Mouse (Mus musculus) brain, adult 10 weeks (tissue): Measurements from ENCODE around the gene Xpnpep3. TPM values are rescaled to one million over a fixed set of nuclear protein-coding genes. Genes with fewer than 3 reads are reported as not detected.

ENCODE experiments used
- polyA plus RNA-seq: library from polyadenylated mRNA; stranded (reverse); fragments of 350-450 nt; fragmentation: Illumina TruSeq; extraction: RNeasy Lipid Tissue Mini Kit (QIAGEN cat#74804); gene quantifications from one replicate; pipeline ENCODE4 v1.2.3, GENCODE M21; 2015; ENCODE audit warnings: low read depth, low replicate concordance

The Xpnpep3 gene
- 8.4 TPM for polyA plus RNA-seq

DNA sequence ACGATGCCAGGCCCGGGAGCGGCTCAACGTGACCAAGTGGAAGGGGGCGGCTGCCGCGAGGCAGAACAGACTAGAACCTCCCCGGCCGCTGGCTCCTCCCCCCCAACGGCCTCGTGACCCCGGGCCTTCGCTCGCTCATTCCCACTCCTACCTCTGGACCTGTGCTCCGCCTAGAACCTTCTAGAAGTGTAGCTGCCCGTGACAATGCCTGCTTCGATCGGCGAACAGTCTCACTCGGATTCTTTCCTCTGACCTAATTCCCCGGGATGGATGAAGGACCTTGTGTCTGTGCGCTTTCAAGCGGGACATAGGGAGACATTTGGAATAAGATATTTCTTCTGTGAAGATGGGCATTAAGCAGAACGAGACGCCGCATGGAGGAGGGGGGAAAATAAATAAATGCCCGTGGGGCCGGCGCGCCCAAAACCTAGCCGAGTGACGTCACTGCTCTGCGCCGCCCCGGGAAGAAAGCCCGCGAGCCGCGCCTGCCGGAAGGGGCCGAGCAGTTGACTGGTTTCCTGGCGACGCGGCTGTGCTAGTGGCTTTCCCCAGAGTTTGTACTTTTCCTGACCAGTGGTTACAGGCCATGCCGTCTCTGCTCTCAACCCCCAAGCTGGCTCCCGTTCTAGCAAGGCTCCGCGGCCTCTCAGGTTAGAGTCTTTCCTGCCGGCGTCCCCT, at the start of gene Xpnpep3, which contains the start of gene St13:
Gene Xpnpep3, plus strand, starts transcription at position 501 of the 678 bp plus-strand sequence.
Gene St13, minus strand, starts transcription at position 440 of the 678 bp plus-strand sequence.

DNA sequence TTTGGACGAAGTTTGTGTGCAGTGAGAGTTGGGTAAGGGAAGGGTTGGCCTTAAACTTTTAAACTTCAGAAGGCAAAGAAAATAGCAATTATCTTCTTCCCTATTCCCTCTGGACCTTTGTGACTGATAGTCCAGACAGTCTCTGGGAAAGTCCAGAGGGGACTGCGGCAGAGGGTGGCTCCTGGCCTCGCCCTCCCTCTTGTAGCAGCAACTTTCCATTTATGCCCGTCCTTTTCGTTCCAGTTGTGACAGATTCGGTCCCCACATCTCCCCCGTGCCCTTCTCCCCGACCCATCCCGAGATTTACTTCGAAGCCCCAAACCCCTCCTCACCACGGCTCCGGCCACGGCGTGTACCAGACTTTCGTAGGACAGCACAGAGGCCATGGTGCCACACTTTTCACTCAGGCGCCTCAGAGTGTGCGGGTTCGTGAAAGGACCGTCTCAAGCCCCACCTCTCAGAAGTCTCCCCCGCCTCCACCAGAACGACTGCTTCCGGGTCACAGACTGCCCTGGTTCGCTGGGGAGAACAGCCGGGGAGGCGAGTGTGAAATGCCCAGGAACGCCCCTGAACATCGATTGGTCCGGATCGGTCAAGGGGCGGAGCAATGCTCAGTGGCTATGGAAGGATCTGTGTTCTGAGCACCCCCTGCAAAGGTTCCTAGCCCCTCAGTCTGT, 39.5 kb upstream of the Xpnpep3 start, which contains the start of gene Slc25a17:
Gene Slc25a17, minus strand, starts transcription at position 468 of the 677 bp plus-strand sequence.

DNA sequence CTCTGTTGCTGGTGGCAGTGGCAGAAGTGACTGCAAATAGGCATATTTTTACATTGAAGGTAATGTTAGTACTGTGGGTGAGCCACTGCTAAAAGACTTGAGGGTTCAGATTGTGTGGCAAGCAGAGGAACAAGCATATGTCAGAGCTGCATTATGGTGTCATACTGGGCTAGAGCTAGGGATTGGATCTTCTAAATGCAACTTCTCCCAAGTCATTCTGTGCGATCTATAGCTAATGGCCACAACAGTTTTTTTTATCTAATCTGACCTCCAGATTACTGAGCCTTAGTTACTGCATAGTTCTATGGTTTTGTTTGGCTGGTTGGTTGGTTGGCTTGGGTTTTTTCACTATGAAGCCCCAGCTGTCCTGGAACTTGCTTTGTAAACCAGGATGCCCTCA, 8.3 kb downstream of the Xpnpep3 start, which contains the start of gene Dnajb7:
Gene Dnajb7, minus strand, starts transcription at position 101 of the 400 bp plus-strand sequence.

DNA sequence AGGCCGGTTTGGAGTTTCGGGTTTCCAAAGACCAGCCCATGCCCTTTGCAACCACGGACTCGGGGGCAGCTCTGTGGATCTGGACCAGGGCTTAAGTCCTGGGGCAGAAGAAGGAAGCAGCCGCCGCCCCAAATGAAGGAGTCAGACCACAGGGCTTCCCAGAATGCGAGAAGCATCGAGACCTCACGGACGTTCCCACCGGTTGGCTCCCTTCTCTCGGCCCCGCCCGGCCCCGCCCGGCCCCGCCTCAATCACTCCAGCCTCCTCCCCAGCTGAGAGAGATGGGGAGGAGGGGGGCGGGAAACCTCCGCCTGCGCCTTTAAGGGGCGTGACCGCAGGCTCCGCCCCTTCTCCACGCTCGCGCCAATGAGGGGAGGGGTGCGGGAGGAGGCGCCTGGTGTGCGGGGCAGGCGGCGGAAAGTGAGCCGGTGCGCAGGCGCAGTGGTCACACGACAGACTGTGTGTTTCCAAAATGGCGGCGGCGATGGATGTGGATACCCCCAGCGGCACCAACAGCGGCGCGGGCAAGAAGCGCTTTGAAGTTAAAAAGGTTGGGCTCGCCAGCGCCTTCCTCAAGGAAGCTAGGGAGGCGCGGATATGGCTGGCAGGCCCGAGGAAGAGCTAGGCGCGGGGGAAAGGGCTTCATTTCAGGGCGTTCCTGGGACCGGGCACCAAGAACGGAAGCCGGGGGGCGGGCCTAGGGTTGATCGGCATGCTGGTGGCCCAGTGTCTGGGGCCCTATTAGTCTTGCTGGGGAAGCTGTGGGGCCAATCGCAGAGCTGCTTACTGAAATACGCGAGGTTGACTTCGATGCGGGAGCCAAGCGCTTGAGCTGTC, 66.2 kb downstream of the Xpnpep3 start, which contains the start of gene Rbx1:
Gene Rbx1, plus strand, starts transcription at position 396 of the 837 bp plus-strand sequence.

Other genes with a start within 250 kb of the Xpnpep3 start
- gene Mrtfa, start 209.4 kb upstream of the Xpnpep3 start, polyA plus RNA-seq = 25.1 TPM
- gene Mchr1, start 164.6 kb upstream of the Xpnpep3 start, polyA plus RNA-seq = 18.1 TPM
- 63.1 TPM for gene Slc25a17, start 39.3 kb upstream of the Xpnpep3 start, polyA plus RNA-seq
- 145 TPM for gene St13, start 61 bp upstream of the Xpnpep3 start, polyA plus RNA-seq
- gene Dnajb7, start 8.2 kb downstream of the Xpnpep3 start, polyA plus RNA-seq = not detected
- gene Rbx1, start 66.2 kb downstream of the Xpnpep3 start, polyA plus RNA-seq = 167 TPM
- gene Ep300, start 185.2 kb downstream of the Xpnpep3 start, polyA plus RNA-seq = 22.1 TPM